Mouse (Mus musculus) forebrain, embryonic 16.5 days (tissue): ENCODE data around the gene Col18a1. TPM values are rescaled to one million over a fixed set of nuclear protein-coding genes. Genes with fewer than 3 reads are reported as not detected.

Experiments
- ATAC-seq: fragments of 200-750 bp; cut with Nextera tagmentation; 2 replicates; pipeline ENCODE4 v1.8.0; 2017; ENCODE audit warnings: mild to moderate bottlenecking, moderate library complexity
- H3K27ac ChIP-seq: fragments of 300-500 bp; sonication (generic); 2 replicates; pipeline ENCODE4 v1.5.1; 2014; ENCODE audit warnings: low read length, control low read depth
- H3K27me3 ChIP-seq: fragments of 300-500 bp; sonication (generic); replicated peaks from 2 replicates; pipeline ENCODE4 v1.6.1; 2014; ENCODE audit warnings: low read length; ENCODE audit not compliant: control insufficient read depth, insufficient read depth
- H3K36me3 ChIP-seq: fragments of 300-500 bp; sonication (generic); 2 replicates; pipeline ENCODE4 v1.6.1; 2014; ENCODE audit not compliant: control insufficient read depth, insufficient read depth
- H3K4me1 ChIP-seq: fragments of 300-500 bp; sonication (generic); replicated peaks from 2 replicates; pipeline ENCODE4 v1.6.1; 2014; ENCODE audit warnings: low read length; ENCODE audit not compliant: control insufficient read depth, insufficient read depth
- H3K4me2 ChIP-seq: fragments of 300-500 bp; sonication (generic); 2 replicates; pipeline ENCODE4 v1.6.1; 2014; ENCODE audit warnings: mild to moderate bottlenecking, low read length, control low read depth
- H3K4me3 ChIP-seq: fragments of 300-500 bp; sonication (generic); replicated peaks from 2 replicates; pipeline ENCODE4 v1.5.1; 2014; ENCODE audit warnings: mild to moderate bottlenecking, low read length, control low read depth
- H3K9ac ChIP-seq: fragments of 300-500 bp; sonication (generic); replicated peaks from 2 replicates; pipeline ENCODE4 v1.6.1; 2014; ENCODE audit warnings: low read depth, low read length, control low read depth
- H3K9me3 ChIP-seq: fragments of 300-500 bp; sonication (generic); 2 replicates; pipeline ENCODE4 v1.6.1; 2016; ENCODE audit warnings: low read length; ENCODE audit not compliant: control insufficient read depth
- WGBS: fragments of 180-500 bp; shearing (Covaris S2); extraction: QIAGEN DNeasy Blood & Tissue Kit; methylation state at CpG from one replicate; pipeline ENCODE4 v1.1.7; 2014; 5-methylcytosine and 5-hydroxymethylcytosine counted together
- polyA plus RNA-seq: library from polyadenylated mRNA; unstranded; fragments of >200 nt; fragmentation: Nextera tagmentation; extraction: Ambion mirVana; gene quantifications from 2 replicates; pipeline ENCODE4 v1.2.1, GENCODE M21; 2015

Col18a1 gene
- polyA plus RNA-seq, 1 experiment from 2014 or later: 21.7 TPM

- ATAC-seq: no peak
- H3K4me1 ChIP-seq: peaks cover 24% of the 10 kb centered on the region
- no peaks in the 10 kb centered on the region for H3K9me3 ChIP-seq
- H3K27me3 ChIP-seq: peaks cover 6% of the 10 kb centered on the region
- H3K9ac ChIP-seq: no peak overlapping the region
- no peak overlapping the region for H3K4me3 ChIP-seq
- H3K4me2 ChIP-seq: no peak overlapping the region
- H3K27ac ChIP-seq: no peak overlapping the region
- 55% methylated on average over 4 of the region's 4 CpGs for WGBS
- no peaks in the 10 kb centered on the region for H3K36me3 ChIP-seq
These were observed 2.9 kb downstream of the Col18a1 start for GRCm38 (mm10) chr10:77163392-77163977.

DNA sequence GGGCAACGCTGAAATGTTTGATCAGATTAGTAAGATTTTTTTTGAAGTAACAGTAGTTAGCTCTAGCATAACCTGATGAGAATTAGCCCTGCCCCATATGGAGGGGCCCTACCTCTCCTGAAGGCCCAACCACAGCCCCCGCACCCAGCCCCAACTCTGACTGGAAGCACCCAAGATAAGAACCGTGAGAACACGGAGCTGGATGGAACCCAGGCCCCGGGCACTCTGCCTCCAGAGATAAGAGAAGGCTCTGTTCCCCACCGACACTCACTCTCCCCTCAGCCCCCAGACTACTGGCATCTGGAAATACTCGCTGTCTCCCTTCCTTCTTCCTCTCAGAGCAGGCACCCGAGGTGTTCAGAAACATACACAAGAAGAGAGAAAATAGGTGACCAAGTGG, 6.8 kb downstream of the Col18a1 start:
- H3K4me3 ChIP-seq: no peak overlapping the region
- no peaks in the 10 kb centered on the region for H3K27me3 ChIP-seq
- peaks cover 6% of the 10 kb centered on the region; the same call in 1 of the 2 replicates for H3K4me1 ChIP-seq
- 74% methylated on average over 7 of the region's 8 CpGs for WGBS
- H3K4me2 ChIP-seq: no peak overlapping the region
- no peak for ATAC-seq
- no peaks in the 10 kb centered on the region for H3K9me3 ChIP-seq
- no peak overlapping the region for H3K27ac ChIP-seq
- H3K9ac ChIP-seq: no peak overlapping the region
- no peaks in the 10 kb centered on the region for H3K36me3 ChIP-seq

- Histone ChIP-seq H3K27me3 (no peaks in the 10 kb centered on the region), H3K36me3 (no peaks in the 10 kb centered on the region), H3K9ac (no peak overlapping the region), H3K4me2 (no peak overlapping the region), H3K4me3 (no peak overlapping the region), H3K27ac (no peak overlapping the region), H3K9me3 (no peaks in the 10 kb centered on the region), H3K4me1 (0 out of 2 replicates have a peak, but pooled peaks cover 3% of the 10 kb centered on the region)
- 61% methylated on average over 3 of the region's 3 CpGs for WGBS
- ATAC-seq: no peak
These were observed 7.4 kb downstream of the Col18a1 start for GRCm38 (mm10) chr10:77158948-77159347.

DNA sequence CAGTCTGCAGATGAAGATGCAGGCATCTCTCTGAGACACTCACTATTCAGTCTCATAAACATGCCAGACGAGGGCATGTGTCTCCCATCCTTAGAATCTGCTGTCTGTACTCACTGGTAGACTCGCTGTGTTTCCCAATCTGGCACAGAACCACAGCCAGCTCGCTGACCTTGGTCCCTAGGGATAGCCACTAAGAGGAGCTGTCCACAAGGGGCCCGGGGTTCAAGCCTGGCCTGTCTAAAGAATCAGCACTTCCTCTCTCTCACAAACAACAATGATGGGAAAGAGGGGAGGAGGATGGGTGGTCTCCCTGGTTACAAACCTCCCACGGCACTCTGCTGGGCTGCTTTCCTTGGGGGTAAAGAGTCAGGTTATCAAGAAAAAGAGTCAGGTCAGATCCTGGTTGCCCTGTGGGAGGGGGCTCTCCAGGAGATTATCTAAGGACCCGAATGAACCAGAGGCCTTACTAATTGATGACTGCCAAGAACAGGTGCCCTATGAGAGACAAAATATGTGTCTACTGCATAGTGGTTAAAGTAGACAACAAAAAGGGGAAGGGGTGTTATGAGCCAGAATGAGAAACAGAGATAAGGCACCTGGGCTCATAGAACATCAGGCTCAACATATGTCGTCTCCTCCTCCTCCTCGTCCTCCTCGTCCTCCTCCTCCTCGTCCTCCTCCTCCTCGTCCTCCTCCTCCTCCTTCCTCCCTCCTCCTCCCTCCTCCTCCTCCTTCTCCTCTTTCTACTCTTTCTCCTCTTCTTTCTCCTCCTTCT, 8.9 kb downstream of the Col18a1 start:
- Histone ChIP-seq H3K9ac (no peak overlapping the region), H3K4me2 (no peak overlapping the region), H3K9me3 (no peaks in the 10 kb centered on the region), H3K36me3 (no peaks in the 10 kb centered on the region), H3K27me3 (no peaks in the 10 kb centered on the region), H3K27ac (no peak overlapping the region), H3K4me1 (0 out of 2 replicates have a peak, but pooled peaks cover 3% of the 10 kb centered on the region), H3K4me3 (no peak overlapping the region)
- no peak for ATAC-seq
- 34% methylated on average over 11 of the region's 11 CpGs for WGBS

DNA sequence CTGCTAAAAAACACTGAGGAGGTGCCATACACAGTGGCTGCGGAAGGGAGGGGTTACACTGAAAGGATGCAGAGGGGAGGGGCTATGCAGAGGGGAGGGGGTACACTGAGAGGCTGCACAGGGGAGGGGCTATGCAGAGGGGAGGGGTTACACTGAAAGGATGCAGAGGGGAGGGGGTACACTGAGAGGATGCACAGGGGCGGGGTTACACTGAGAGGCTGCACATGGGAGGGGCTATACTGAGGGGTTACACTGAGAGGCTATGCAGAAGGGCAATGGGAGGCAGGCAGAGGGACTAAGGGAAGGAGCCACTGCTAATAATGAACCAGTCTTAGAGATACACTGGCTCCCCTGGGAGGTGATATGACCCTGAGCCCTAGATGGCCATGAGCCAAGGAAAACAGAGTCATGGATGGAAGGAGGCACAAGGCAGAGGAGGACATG, 14.1 kb downstream of the Col18a1 start:
- Histone ChIP-seq H3K9me3 (no peaks in the 10 kb centered on the region), H3K36me3 (no peaks in the 10 kb centered on the region), H3K27me3 (no peaks in the 10 kb centered on the region), H3K4me2 (no peak overlapping the region), H3K9ac (no peak overlapping the region), H3K27ac (no peak overlapping the region), H3K4me1 (peaks cover 21% of the 10 kb centered on the region), H3K4me3 (no peak overlapping the region)
- peak; percentile 70 for ATAC-seq
- 3% methylated on average over 2 of the region's 2 CpGs for WGBS

- no peaks in the 10 kb centered on the region for H3K36me3 ChIP-seq
- no peaks in the 10 kb centered on the region for H3K27me3 ChIP-seq
- ATAC-seq: peak; percentile 18; the same call in 1 of the 2 replicates
- no peak overlapping the region for H3K4me3 ChIP-seq
- H3K4me1 ChIP-seq: peaks cover 19% of the 10 kb centered on the region
- no peak overlapping the region; the same call in 1 of the 2 replicates for H3K9ac ChIP-seq
- peak overlapping the region; percentile 32; the same call in 1 of the 2 replicates for H3K27ac ChIP-seq
- 16% methylated on average over 4 of the region's 4 CpGs for WGBS
- no peaks in the 10 kb centered on the region for H3K9me3 ChIP-seq
- H3K4me2 ChIP-seq: peak overlapping the region; percentile 40; the same call in 1 of the 2 replicates
These were observed 14.8 kb downstream of the Col18a1 start for GRCm38 (mm10) chr10:77151551-77152002.

- Histone ChIP-seq H3K4me1 (peaks cover 19% of the 10 kb centered on the region), H3K4me3 (no peak overlapping the region), H3K36me3 (no peaks in the 10 kb centered on the region), H3K9me3 (no peaks in the 10 kb centered on the region), H3K9ac (no peak overlapping the region; the same call in 1 of the 2 replicates), H3K27me3 (no peaks in the 10 kb centered on the region), H3K4me2 (peak overlapping the region; percentile 40), H3K27ac (peak overlapping the region; percentile 32; the same call in 1 of the 2 replicates)
- under 1% methylated on average over 14 of the region's 14 CpGs for WGBS
- peak; percentile 68 for ATAC-seq
These were observed 15.3 kb downstream of the Col18a1 start for GRCm38 (mm10) chr10:77150947-77151521.

GRCm38 (mm10) chr10:77150016-77150415, 16.3 kb downstream of the Col18a1 start:
- no peak for ATAC-seq
- no peaks in the 10 kb centered on the region for H3K9me3 ChIP-seq
- no peaks in the 10 kb centered on the region for H3K27me3 ChIP-seq
- 42% methylated on average over 8 of the region's 8 CpGs for WGBS
- no peak overlapping the region for H3K4me2 ChIP-seq
- H3K4me1 ChIP-seq: peaks cover 19% of the 10 kb centered on the region
- no peak overlapping the region for H3K9ac ChIP-seq
- H3K4me3 ChIP-seq: no peak overlapping the region
- no peak overlapping the region for H3K27ac ChIP-seq
- no peaks in the 10 kb centered on the region for H3K36me3 ChIP-seq

DNA sequence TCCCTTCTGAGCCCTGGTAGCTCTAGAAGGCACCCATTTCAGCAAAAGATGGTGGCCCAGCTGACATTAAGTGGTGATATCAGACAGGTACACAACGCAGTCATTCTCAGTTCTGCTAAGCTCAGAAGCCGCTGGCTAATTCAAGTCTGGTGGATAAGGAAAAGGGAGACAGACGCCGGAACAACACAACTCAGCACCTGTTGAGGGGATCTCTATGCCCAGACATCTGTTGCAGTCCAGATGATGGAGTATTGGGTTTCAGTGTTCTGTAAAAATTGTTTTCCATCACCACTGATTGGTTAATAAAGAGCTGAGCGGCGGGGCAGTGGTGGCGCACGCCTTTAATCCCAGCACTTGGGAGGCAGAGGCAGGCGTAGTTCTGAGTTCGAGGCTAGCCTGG, 18.8 kb downstream of the Col18a1 start:
- H3K9ac ChIP-seq: no peak overlapping the region
- H3K4me2 ChIP-seq: no peak overlapping the region
- no peak overlapping the region for H3K4me3 ChIP-seq
- peaks cover 19% of the 10 kb centered on the region for H3K4me1 ChIP-seq
- 91% methylated on average over 10 of the region's 10 CpGs for WGBS
- H3K9me3 ChIP-seq: no peaks in the 10 kb centered on the region
- no peaks in the 10 kb centered on the region for H3K27me3 ChIP-seq
- no peak for ATAC-seq
- H3K27ac ChIP-seq: no peak overlapping the region
- H3K36me3 ChIP-seq: no peaks in the 10 kb centered on the region
